Mouse (Mus musculus): ENCODE results near the gene Dnah9.

Dnah9 gene

GRCm38 (mm10) chr11:65975871-65976270, 192.5 kb downstream of the Dnah9 start:
- CTCF ChIA-PET: interaction anchor here (0.5 to 1.3 kb wide), 11 partner anchors 11 to 1292 kb away, joined by 3 to 20 read pairs (median 3); no protein-coding TSS in a partner anchor
- POLR2A ChIA-PET: no interaction called here

DNA sequence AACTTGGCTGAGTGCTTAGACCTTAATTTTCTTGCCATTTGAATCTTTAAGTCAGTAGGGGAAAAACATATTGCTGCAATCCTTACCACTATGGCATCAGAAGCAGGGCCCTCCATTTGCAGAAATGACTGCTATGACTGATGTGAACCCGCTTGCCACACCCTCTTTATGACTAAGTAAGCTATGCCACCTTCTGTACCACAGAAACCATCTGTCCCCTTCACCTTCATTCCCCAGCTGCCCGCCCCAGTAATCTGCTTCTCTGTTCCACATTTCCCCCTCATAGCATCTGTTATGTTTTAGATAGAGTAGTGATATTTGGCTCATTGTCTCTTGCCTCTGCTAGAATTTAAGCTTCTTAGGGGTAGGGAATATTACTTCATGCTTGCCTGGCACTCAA, 237.6 kb downstream of the Dnah9 start:
- POLR2A ChIA-PET: no interaction called here
- CTCF ChIA-PET: interaction anchor here in 1 of 4 experiments (1.6 kb wide), 1 partner anchor 12 kb away, joined by 3 read pairs; no protein-coding TSS in a partner anchor

- POLR2A ChIA-PET: no interaction called here
These were observed 238.0 kb downstream of the Dnah9 start for GRCm38 (mm10) chr11:65930359-65930758.

GRCm38 (mm10) chr11:65927962-65928361, 240.4 kb downstream of the Dnah9 start:
- POLR2A ChIA-PET: no interaction called here

More at GRCm38 (mm10) chr11:65930359-65930758, 238.0 kb downstream of the Dnah9 start:
- CTCF ChIA-PET: no interaction called here

GRCm38 (mm10) chr11:65918480-65919236, 249.7 kb downstream of the Dnah9 start:
- ChIA-PET POLR2A (interaction anchor here in 2 of 4 experiments (0.6 to 1.2 kb wide), 2 partner anchors 48 to 112 kb away, joined by 3 read pairs; no protein-coding TSS in a partner anchor), CTCF (interaction anchor here (0.6 to 1.2 kb wide), 8 partner anchors 8 to 139 kb away, joined by 3 to 4 read pairs (median 3); no protein-coding TSS in a partner anchor)

More at GRCm38 (mm10) chr11:65927962-65928361, 240.4 kb downstream of the Dnah9 start:
- CTCF ChIA-PET: no interaction called here

DNA sequence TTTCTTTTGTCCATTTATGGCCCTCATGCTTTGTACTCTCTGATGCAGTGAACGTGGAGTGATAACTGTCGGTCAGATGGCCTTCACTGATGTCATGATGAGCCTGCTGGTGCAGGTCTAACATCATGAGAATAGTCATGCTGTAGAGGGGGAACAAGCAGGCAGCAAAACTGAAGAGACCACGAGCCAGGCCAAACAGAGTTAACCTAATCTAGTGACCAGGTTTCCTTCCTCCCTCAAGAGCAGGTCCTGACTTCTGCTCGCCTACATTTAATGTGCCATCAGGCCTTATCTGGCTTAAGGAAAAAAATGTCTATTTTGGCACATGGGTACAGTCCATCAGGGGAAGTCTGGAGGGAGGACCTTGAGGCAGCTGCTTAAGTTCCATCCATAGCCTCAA, 259.2 kb downstream of the Dnah9 start:
- ChIA-PET POLR2A (no interaction called here), CTCF (interaction anchor here in 1 of 4 experiments (1.0 kb wide), 1 partner anchor 9 kb away, joined by 3 read pairs; no protein-coding TSS in a partner anchor)

- CTCF ChIA-PET: no interaction called here
- POLR2A ChIA-PET: no interaction called here
These were observed 262.9 kb downstream of the Dnah9 start for GRCm38 (mm10) chr11:65905487-65905886.

DNA sequence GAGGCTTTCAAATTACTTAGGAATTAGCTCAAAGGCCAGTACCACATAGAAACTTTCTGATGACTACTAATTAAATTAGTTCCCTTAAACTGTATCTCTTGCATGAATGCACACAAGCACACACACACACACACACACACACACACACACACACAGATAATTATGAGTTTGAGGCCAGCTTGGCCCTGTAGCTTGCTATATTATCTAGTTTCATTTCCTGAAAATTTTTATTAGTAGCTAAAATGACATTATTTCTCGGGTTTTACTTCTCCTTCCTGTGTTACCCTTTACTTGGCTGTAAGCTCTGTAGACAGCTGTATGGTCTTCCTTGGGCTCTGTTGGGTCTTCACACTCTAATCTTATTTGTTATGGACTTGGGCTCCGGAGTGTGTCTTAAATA, 264.4 kb downstream of the Dnah9 start:
- CTCF ChIA-PET: interaction anchor here in 2 of 4 experiments (0.7 to 1.2 kb wide), 2 partner anchors 15 to 155 kb away, joined by 3 to 4 read pairs; no protein-coding TSS in a partner anchor
- POLR2A ChIA-PET: interaction anchor here in 2 of 4 experiments (0.6 kb wide), 2 partner anchors 29 to 80 kb away, joined by 3 to 4 read pairs; no protein-coding TSS in a partner anchor

- CTCF ChIA-PET: interaction anchor here in 2 of 4 experiments (0.5 to 1.1 kb wide), 2 partner anchors 61 to 94 kb away, joined by 3 read pairs; no protein-coding TSS in a partner anchor
- POLR2A ChIA-PET: interaction anchor here in 1 of 4 experiments (1.5 kb wide), 1 partner anchor 24 kb away, joined by 3 read pairs; no protein-coding TSS in a partner anchor
These were observed 286.9 kb downstream of the Dnah9 start for GRCm38 (mm10) chr11:65881465-65881864.

- ChIA-PET POLR2A (no interaction called here), CTCF (interaction anchor here in 1 of 4 experiments (0.6 kb wide), 1 partner anchor 1635 kb away, joined by 3 read pairs; no protein-coding TSS in a partner anchor)
These were observed 291.1 kb downstream of the Dnah9 start for GRCm38 (mm10) chr11:65877146-65877775.

DNA sequence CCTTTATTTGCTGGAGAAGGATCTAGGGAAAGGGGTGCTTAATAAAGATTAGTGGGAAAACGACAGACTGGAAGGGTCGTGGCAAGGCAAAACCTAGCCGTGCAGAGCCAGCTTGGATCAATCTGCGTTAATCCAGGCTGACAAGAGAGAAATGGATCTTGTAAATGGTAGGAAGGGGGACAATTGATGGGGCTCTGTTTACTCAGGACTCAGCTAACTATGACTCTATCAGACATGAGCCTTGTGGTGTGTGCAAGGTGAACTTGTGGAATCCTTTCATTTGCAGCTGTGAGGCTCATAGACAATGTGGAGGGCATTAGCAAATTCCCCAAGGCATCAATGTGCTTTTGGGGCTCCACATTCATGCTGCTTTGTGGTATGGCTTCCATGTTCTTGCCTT, 306.9 kb downstream of the Dnah9 start:
- POLR2A ChIA-PET: interaction anchor here in 1 of 4 experiments (0.7 kb wide), 1 partner anchor 1771 kb away, joined by 4 read pairs; no protein-coding TSS in a partner anchor
- CTCF ChIA-PET: interaction anchor here in 1 of 4 experiments (1.1 kb wide), 1 partner anchor 41 kb away, joined by 3 read pairs; no protein-coding TSS in a partner anchor

GRCm38 (mm10) chr11:65852066-65852465, 316.3 kb downstream of the Dnah9 start:
- ChIA-PET CTCF (interaction anchor here in 1 of 4 experiments (0.6 kb wide), 1 partner anchor 21 kb away, joined by 5 read pairs; no protein-coding TSS in a partner anchor), POLR2A (no interaction called here)

DNA sequence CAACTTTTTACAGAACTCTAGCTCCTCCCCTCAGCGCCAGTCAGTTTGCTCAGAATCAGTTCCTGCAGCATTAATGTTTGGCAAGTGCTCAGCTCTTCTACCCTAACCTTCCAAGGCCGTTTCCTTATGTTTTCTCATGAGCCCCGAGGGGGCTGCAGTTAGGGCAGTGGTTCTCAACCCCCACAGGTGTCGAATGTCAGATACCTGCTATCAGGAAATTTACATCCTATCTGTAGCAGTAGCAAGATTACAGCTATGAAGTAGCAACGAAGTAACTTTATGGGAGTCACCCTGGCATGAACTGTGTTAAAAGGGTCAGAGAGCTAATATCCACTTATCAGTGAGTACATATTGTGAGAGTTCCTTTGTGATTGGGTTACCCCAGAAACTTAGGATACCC, 321.9 kb downstream of the Dnah9 start:
- POLR2A ChIA-PET: interaction anchor here in 1 of 4 experiments (0.9 to 1.4 kb wide), 2 partner anchors 12 to 40 kb away, joined by 3 to 4 read pairs; partner anchors contain the start of gene Zkscan6

GRCm38 (mm10) chr11:65838999-65839398, 329.4 kb downstream of the Dnah9 start:
- POLR2A ChIA-PET: no interaction called here
- CTCF ChIA-PET: interaction anchor here in 1 of 4 experiments (2.2 kb wide), 1 partner anchor 19 kb away, joined by 6 read pairs; no protein-coding TSS in a partner anchor

More for the DNA sequence above, 321.9 kb downstream of the Dnah9 start:
- CTCF ChIA-PET: interaction anchor here in 1 of 4 experiments (2.0 kb wide), 1 partner anchor 26 kb away, joined by 7 read pairs; no protein-coding TSS in a partner anchor

DNA sequence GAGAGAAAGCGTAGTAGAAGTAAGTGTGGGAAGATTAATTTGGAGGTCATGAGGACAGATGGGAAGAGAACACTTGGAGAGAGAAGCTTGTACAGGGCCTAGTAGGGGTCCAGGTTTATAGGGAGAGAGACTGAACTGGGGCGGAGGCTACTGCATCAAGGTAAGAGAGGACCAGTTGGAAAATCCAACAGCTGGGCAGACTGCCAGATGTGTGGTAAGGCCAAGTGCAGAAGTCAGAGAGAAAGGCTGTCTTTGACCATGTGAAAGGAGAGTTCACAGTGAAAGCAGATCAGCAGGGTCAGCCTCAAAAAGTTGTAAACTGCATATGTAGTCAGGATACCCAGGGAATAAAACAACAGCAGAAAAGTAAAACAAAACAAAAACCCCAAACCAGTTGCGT, 343.8 kb downstream of the Dnah9 start:
- ChIA-PET POLR2A (interaction anchor here in 1 of 4 experiments (0.7 kb wide), 1 partner anchor 80 kb away, joined by 4 read pairs; no protein-coding TSS in a partner anchor), CTCF (interaction anchor here in 1 of 4 experiments (0.7 kb wide), 1 partner anchor 8 kb away, joined by 3 read pairs; no protein-coding TSS in a partner anchor)

- POLR2A ChIA-PET: interaction anchor here in 3 of 4 experiments (0.5 to 2.4 kb wide), 7 partner anchors 13 to 1203 kb away, joined by 3 to 10 read pairs (median 6); partner anchors contain the start of genes Zkscan6 (in 3 of the 3) and Map2k4 (in 2 of the 3)
- CTCF ChIA-PET: interaction anchor here (0.6 to 2.5 kb wide), 45 partner anchors 8 to 1390 kb away, joined by 3 to 22 read pairs (median 3); partner anchors contain the start of genes Zkscan6 (in 4 of the 4), Map2k4 (in 3 of the 4) and Dnah9 (in 1 of the 4)
These were observed 347.5 kb downstream of the Dnah9 start for GRCm38 (mm10) chr11:65820877-65821276.

DNA sequence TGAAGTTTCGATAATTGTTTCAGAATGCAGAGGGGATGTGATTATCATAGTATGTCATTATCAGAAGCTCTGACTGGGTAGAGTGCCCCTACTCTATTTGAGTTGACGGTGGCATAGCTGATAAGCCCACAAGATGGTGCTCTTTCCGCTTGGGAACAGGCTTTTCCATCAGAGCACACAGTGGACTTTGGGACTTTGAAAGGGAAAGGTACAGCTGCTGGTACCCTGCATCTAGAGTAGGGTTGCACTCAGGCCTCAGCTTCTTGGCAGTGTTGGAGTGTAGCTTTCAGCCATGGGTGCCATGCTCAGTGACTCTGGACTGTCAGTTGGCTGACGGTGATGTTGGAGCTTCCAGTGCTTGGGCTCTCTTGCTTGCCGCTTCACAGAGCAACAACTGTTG, 348.1 kb downstream of the Dnah9 start:
- CTCF ChIA-PET: interaction anchor here (0.6 to 2.5 kb wide), 39 partner anchors 8 to 1391 kb away, joined by 3 to 22 read pairs (median 3); partner anchors contain the start of genes Zkscan6 (in 4 of the 4), Map2k4 (in 2 of the 4) and Dnah9 (in 1 of the 4)
- POLR2A ChIA-PET: interaction anchor here in 3 of 4 experiments (0.6 to 2.4 kb wide), 9 partner anchors 13 to 1336 kb away, joined by 3 to 10 read pairs (median 3); partner anchors contain the start of genes Zkscan6 (in 3 of the 3) and Map2k4 (in 2 of the 3)

GRCm38 (mm10) chr11:65818193-65818592, 350.2 kb downstream of the Dnah9 start:
- ChIA-PET POLR2A (no interaction called here), CTCF (interaction anchor here in 1 of 4 experiments (0.6 kb wide), 1 partner anchor 22 kb away, joined by 3 read pairs; no protein-coding TSS in a partner anchor)

Measured in embryonic stem cell, embryonic (primary cell).